Mouse (Mus musculus): ENCODE results near the gene Fancf. TPM values are rescaled to one million over a fixed set of nuclear protein-coding genes. Genes with fewer than 3 reads are reported as not detected.

Fancf gene
- polyA plus RNA-seq, 1 experiment = 1.3 TPM

- Histone ChIP-seq H3K27me3 (ENCODE audit: control insufficient read depth, insufficient read depth, low read length) (no peaks in the 10 kb centered on the region), H3K36me3 (ENCODE audit: control insufficient read depth, insufficient read depth, low read length) (no peaks in the 10 kb centered on the region), H3K4me1 (ENCODE audit: control insufficient read depth, insufficient read depth, low read length) (no peaks in the 10 kb centered on the region), H3K27ac (ENCODE audit: control insufficient read depth, insufficient read depth, low read depth, low read length) (no peak overlapping the region), H3K4me3 (ENCODE audit: control insufficient read depth, low read depth, low read length) (no peak overlapping the region)
- TF ChIP-seq POLR2A (IDR thresholded peaks at IDR 0.05; ENCODE audit: control insufficient read depth, low read depth, low read length) = no peak
- TF ChIP-seq CTCF (IDR thresholded peaks at IDR 0.05; ENCODE audit: control insufficient read depth, insufficient read depth, insufficient replicate concordance, low read depth, low read length) = no peak
Measured at GRCm38 (mm10) chr7:51815473-51816282, 46.4 kb downstream of the Fancf start.

Other genes starting within 250 kb of the Fancf start
- gene Slc17a6, start 240.3 kb downstream of the Fancf start, polyA plus RNA-seq (2012; rRNA removed) = 0.47 and 0.59 TPM in 2 replicates
- 3.9 and 4.7 TPM in 2 replicates for gene Gas2, start 252 bp downstream of the Fancf start, polyA plus RNA-seq (2012; rRNA removed)
- 262 and 276 TPM in 2 replicates for gene Svip, start 143.8 kb upstream of the Fancf start, polyA plus RNA-seq (2012; rRNA removed)
- gene 1700015G11Rik, start 153.5 kb upstream of the Fancf start, polyA plus RNA-seq (2012; rRNA removed) = 278 and 386 TPM in 2 replicates